Mouse (Mus musculus) right cerebral cortex, postnatal 4 days (tissue): ENCODE measurements at regions not wholly inside any gene's neighbourhood (a gene's known extent, or its start where the extent isn't known, plus 50 kb on each side); places are given as distances from the start of the nearest gene placed in this dataset.

Experiments
- DNase-seq: peaks from one replicate; pipeline ENCODE4 v3.0.0-alpha.2; 2022

DNA sequence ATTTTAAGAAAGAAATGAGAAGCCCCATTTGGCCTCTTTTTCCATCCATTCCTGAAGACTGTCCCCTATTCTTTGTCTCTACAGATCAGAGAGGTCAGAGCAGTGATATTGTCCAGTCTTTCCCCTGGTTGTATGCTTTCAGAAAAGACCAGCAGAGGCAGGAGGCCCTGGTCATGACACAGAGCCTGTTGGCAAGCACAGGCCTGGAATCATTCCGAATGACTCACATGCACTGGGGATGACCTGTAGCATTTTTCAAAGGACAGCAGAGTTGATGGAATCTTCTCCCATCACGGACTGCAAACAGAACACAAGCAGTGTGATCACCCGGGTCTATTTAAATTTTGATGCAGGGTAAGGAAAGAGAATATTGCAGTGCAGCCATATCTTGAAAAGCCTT lies 50.2 kb upstream of the Nxt1 start:
- DNase-seq, result no peak

DNA sequence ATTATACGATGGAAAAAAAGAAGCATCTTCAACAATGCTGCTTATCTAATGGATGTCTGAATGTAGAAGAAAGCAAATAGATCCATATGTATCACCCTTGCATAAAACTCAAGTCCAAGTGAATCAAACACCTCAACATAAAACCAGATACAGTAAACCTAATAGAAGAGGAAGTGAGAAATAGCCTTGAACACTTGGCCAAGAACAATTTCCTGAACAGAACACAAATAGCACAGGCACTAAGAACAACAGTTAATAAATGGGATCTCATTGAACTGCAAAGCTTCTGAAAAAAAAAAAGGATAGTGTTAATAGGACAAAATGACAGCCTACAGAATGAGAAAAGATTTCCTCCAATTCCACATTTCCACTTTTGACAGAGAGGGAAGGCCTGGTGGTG lies 60.5 kb upstream of the Nxt1 start:
- no peak for DNase-seq

DNA sequence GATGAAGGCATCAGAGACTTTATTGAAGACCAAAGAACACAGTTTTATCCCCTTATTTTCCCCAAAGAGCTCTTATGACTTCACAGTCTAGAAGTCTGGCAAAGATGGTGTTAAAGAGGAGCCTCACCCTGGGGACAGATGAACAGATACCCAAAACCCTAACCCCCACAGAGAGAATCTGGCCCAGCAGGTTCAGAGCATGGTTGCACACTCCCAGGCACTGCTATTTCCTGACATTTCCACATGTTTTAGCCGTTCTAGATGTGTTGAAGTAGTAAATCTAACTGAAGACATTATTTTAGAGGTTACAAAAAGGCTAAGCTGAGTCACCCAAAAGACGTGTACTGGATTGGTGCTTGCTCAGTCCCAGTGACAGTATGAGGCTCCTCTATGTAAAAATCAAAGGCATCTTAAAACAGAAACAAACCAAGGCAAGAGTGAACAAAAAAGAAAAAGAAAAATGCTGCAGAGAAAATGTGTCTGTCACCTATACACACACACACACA lies 66.9 kb upstream of the Nxt1 start:
- no peak for DNase-seq

DNA sequence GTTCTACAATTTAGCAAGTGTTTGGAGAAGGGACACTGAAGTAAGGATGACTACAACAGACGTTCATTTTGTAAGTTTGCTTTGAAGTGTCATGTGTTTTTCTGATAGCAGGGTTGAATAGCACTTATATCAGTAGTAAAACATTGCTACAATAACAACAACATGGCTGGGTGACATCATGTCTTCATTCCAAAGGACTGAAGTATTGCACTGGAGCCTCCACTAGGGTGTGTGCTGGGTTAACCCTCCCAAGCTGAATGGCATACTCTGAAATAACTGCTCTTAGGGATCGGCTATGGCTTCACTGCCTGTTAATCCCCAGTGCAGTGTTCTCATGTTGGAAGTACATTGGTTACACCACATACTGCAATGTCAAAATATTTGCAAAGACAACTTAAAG lies 68.5 kb upstream of the Nxt1 start:
- DNase-seq, result no peak

DNA sequence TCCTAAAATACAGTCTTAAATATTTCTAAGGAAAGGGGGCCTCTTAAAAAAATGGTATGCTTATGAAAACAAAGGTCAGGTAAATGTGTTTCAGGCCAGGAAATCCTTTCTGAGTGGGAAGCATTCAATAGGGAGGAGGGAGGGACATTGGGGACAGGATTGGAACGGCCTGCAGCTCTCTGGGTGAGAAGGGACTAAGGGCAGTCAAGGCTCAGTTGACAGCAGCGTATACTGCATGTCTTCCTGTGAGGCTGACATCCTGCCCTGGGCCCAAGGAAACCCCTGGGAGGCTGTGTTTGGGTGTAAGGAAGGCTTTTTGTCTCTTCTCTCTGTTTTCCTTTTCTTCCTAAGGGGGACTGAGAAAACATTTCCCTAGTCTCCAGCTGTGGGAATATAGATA lies 69.1 kb upstream of the Nxt1 start:
- no peak for DNase-seq

DNA sequence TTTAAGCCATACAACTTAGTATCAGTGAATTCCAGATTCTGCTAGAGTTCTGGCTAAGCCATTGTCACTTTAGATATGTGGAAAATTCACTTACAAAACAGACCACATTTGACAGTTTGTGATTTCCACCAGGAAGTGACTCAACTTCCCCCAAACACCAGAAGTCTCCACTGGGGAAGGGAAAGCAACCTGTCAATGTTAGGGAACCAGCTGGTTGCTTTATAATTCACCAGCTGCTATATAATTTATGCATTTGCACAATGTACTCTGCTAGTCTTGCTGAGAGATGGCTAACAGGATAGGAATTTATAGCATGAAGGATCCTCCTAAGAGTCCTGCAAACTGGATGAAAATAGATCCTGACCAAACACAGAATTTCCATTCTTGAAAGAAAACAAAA lies 72.9 kb upstream of the Nxt1 start:
- no peak for DNase-seq

DNA sequence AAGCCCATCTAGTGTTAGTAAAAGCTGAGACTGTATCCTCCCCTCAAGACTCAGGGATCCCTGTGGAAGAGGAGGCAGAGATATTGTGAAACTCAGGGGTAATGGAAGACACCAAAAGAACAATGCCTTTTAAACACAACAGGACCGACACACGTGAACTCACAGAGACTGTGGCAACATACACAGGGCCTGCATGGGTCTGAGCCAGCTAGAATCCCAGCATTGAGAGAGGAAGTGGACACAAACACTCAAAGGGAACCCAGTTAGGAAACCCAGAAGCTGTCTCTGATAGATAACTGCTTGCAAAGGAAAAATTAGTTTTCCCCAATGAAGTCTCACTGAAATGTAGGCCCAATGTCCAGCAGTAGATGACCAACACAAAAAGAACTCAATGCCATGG lies 75.4 kb upstream of the Nxt1 start:
- DNase-seq, result no peak

DNA sequence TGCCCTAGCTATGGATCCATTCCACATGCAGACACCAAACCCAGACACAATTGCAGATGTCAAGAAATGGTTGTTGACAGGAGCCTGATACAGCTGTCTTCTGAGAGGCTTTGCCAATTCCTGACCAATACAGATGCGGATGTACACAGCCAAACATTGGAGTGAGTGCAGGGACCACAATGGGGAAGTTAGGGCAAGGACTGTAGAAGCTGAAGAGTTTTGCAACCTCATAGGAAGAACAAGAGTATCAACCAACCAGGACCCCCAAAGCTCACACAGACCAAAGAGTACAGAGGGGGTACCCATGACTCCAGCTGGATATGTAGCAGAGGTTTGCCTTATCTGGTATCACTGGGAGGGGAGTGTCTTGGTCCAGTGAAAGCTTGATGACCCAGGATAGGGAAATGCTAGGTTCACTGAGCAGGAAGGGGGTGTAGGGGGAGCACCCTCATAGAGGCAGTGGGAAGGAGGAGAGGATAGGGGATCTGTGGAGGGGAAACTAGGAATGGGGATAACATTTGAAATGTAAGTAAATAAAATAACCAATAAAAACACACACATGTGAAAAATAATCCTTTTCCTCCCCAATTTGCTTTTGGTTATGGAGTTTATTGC lies 86.6 kb upstream of the Nxt1 start:
- DNase-seq, result no peak

DNA sequence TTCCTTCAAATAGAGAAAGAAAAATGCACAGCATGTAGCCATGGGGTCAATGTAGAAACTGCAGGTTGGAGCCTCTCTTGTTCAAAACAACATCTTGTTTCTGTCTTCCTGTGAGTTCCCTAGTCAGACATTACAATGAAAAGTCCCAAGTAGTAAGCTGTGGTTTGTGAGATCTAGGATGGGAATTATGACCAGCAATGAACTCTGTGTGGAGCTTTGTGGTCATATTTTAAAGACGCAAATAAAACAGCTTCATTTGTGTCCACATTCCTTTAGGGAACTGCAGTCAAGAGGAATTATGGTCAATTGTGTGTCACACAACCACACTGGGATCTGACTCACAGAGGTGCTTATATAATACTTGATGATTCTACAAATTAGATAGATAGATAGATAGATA lies 90.2 kb upstream of the Nxt1 start:
- no peak for DNase-seq

DNA sequence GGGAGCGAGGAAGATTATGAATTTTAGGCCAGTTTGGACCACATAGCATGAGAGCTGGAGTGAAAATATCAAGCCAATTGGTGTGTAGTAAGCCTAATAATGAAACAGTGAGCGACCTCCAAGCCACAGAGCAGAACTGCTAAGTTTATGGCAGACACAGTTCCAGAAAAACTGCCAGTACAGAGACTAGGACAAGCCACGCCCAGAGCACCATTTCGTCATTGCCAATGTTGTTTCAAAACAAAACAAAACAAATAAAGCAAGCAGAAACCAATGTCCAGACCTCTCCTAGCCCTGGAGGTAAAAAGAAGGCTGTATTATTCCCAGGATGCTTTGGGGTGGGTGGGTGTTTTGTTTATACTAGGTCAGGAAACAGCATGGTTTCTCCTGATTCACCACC lies 90.7 kb upstream of the Nxt1 start:
- DNase-seq, result no peak

DNA sequence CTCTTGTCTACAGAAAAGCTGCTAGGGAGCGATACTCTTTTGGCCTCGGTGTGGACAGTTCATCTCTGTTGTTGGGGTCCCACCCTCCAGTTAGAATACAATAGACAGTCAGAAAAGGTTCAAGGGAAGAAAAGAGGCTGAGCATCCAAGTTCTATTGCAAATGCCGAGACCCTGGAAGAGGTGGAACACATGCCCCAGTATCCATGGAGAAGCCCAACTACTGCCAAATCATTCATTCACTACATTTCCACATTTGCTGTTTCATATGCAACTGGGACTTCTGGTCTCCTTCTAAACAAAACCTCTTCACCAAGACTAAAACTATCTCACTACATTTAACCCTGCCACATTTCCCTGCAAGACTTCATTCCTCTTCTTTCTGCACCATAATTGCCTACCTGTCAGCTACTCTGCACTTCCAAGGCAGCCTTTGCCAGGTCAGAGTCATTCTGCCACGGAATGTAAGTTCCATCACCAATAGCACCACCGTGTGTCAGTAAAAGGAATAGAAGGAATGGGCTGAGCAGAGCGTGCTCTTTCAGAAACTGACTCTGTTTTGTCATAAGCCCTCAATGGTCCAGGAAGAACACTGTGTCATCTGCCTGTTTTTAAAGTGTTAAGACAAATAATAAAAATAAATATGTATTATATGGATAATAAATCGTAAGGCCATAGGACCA lies 92.0 kb upstream of the Nxt1 start:
- DNase-seq, result peak; percentile 12

DNA sequence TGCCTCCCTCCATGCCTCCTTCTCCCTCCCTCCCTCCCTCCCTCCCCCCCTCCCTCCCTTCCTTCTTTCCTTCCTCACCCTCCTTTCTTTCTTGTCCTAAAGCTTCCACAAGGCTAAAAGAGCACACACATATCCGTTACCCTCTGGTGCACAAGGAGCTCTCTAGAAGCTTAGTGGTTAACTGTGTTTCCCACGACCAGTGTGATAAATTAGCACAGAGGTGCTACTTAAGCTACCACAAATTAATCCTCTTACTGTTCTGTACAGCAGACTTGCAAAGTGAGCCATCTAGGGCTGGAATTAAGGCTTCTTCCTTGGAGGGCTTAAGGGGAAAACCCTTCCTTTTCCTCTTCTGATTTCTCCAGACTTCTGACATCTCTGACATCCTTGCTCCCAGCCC lies 92.8 kb upstream of the Nxt1 start:
- DNase-seq, result no peak

DNA sequence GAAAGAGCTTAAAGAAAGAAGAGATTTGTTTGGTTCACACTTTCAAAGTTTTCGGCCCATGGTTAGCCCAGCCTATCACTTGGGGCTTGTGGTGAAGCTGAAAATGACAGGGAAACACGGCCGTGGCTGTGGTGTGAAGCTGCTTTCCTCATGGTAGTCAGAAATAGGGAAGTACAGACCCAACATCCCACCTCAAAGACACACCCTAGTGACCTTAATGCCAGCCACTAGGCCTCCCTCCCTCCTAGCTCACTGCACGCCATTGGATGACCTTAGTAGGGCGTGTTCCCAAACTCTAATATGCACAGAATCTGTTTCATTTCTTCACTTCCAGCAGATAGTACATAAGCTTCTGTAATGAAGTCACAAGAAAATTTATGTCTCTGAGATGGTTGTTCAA lies 93.4 kb upstream of the Nxt1 start:
- DNase-seq, result no peak

DNA sequence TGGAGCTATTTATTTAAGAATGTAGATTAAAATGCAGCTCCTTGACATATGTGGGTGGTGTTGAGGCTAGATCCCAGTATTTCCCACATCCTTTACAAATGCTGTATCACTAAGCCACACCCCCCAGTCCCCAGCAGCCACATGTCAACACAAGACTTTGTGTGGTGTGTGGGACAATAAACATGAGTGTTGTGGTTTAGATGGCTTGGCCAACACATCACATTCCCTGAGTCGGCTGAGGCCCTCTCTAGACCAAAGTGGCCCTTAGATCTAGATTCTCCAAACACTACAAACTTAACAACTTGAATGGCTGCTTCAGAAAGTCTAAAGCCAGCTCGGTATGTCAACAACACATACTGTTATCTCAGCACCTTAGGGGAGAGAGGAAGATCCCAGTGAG lies 94.2 kb upstream of the Nxt1 start:
- DNase-seq, result no peak

DNA sequence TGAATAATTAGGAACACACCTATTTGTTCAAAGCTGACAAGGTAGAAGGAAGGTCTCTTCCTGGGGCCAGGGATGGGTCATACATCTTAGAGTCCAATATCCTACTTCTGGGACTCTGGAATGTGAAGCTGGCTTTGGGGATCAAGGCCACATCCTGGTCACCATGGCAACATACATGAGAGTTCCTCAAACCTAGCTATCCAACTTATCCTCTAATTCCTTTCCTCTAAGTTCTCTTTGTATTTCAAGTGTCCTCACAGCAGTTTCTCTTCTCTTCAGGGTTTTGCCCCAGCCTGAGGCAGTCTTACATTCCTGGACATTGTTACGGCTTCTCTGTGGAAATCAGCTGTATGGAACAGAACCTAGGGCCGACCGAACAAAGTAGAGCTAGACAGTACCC lies 97.0 kb upstream of the Nxt1 start:
- DNase-seq, result no peak

DNA sequence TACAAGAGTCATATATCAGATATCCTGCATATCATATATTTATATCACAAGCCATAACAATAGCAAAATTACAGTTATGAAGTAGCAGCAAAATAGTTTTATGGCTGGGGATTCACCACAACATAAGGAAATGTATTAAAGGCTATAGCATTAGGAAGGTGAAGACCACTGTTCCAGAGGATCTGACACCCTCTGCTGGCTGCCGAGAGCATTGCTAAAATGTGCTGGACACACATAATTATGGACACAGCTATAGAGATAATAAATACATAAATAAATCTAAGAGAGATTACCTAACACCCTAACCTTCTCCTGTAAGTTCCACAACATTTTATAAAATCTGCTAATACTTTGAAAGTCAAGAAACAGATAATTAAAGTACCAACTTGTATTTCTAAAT lies 100.2 kb upstream of the Nxt1 start:
- peak; percentile 62 for DNase-seq

DNA sequence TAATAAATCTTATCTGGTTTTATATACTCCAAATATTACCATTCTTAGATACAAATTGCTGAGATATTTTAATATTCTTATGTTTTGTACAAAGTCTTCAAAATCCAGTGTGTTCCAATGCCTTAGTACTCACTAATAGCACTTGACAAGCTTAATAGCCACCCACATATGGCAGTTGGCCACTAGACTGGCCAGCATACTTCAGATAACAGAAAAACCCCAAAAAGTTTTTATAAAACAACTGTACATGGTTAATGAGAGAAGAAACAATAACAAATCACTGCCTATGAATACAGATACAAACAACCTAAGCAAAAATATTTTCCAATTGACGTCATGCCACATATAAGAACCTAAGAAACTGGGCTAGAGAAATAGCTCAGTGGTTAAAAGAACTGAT lies 100.8 kb upstream of the Nxt1 start:
- DNase-seq, result no peak

DNA sequence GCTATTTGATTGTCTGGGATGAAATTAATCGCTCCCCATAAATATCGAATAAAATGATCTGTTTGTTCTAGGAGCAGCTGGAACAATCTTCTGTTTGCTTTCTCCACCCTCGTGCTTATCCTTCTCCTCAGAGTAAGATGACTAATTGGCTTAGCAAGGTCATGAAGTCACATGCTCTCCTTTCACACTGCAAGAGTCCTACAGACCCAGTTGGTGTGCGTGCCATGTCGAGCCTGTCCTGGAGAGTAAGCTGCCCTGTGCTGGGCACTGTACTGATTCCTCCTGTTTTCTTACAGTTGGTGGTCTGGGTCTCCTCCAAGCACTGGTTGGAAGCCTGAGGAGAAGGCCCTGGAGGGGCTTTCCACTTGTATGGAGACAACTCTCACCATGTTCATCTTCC lies 101.4 kb upstream of the Nxt1 start:
- no peak for DNase-seq

DNA sequence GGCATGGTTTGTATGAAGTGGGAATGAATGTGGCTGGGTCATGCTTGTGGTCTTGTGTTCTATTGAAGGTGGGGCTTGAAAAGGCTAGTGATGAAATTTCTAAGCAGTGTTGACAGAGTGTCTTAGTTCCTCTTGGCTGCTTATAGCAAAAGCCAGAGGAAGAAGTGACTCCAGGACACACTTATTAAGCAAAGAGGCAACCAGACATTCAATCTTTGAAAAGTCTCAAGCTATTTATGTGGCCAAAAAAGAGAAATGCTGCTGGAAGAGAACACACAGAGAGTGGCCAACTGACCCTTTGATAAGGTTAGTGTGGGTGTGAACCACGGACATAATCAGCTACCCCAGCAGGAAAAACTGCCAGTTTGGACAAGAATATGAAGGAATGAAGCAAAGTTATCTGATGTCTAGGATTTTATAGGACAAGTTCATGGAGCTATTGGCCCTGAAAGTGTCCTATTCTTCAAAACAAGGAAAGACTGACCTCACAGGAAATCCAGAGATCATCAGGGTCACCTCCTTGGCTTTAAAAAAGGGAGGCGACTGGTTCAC lies 104.4 kb upstream of the Nxt1 start:
- DNase-seq, result no peak

DNA sequence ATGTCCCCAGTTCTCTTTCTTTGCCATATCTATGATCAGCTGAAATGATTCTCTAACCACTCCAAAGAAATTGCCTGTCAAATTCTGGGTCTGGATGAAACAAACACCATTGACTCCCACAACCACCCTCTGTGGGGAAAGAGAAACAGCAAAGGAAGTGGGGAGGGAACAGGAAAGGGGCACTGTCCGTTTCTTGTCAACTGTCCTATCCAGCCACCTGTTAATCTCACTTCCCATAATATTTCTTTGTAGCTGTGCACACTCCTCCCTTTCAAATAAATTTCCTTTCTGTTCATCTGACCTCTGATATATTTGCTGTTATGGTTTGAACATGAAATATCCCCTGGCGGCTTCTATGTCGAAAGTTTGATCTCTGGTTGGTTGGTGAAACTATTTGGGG lies 109.0 kb upstream of the Nxt1 start:
- no peak for DNase-seq

DNA sequence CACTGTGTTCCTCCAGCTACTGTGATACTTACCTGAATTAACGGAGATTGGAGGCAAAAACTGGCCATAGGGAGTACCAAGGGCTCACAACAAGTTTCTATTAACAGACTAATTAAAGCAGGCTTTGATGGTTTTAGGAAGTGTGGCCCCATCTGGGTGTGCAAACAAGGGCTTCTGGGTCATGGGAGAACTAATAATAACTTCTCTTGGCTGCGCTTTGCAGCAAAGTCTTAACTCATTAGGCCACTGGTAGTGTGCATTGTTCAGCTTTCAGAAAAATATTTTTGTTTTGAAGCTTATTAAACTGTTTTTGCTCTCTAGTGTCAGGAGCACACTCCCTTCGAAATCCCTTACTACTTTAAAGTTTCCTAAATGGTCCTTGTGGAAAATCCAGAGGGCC lies 110.4 kb upstream of the Nxt1 start:
- DNase-seq, result no peak

DNA sequence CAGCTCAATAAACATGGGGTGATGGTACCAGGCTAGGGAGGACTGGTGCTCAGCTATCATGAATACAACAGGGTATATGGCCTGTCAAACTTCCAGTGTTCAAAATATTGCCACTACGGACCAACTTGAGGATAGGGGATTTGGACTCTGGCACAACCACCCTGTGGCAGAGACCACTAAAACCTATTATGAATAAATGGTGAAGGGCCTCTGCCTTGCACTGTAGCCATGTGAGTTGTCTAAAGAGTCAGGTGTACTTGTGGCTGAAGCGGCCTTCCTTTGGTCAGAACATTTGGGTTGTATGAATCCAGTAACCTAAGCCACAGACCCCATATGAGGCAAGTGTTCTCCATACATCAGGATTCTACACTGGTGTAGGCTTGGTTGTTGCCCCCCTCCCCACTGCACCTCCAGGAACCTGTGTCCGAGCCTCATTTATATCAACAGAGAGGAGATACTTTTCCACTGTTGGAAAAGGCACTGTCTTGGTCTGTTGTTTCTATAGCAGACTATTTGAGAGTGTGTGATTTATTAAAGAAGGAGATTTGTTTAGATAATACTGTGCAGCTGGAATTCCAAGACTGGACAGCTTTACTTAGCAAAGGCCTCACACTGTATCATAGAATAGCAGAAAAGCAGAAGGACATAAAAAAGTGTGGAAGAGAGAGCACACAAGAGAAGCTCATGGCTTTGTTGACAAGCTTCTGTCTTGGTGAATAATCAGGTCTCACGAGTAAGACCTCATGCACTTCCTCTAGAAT lies 112.2 kb upstream of the Nxt1 start:
- no peak for DNase-seq

DNA sequence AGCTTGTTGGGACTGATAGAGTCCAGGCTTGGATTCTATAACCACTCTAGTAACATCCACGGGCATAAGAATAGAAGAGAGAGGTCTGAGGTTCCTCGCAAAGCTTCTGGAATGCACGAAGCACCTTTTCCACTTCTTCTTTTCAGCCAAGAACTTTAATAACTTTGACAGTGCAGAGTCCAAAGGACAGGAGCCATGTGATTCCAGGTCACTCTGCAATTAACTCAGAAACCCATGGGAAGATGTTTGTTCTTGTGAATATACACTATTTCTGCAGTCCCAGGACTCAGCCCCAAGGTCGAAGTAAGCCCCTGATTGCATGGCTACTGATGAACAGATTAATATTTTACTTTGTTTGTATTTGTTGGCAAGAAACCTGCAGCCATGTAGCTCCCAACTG lies 113.0 kb upstream of the Nxt1 start:
- DNase-seq, result no peak

DNA sequence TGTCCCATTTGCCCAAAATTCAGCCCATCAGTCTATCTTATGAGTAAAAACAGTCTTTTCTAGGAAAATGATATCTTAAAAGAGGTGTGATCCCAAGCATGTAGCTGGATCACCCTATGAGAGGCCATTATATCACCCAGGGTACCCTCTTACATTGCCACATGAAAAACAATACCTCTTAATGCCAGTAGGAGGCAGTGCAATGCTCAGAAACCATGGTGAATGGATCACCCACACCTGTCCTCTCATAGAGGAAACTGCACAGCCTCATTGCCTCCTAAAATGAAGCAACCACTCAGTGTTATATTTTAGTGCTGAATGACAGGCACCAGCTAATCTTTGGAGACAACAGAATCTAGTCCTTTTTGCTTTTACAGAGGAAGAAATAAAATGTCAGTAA lies 114.0 kb upstream of the Nxt1 start:
- DNase-seq, result no peak
